Mouse (Mus musculus): Measurements from ENCODE around the gene Amz2. TPM values are rescaled to one million over a fixed set of nuclear protein-coding genes. Genes with fewer than 3 reads are reported as not detected.

The Amz2 gene
- polyA plus RNA-seq, 1 experiment from 2014 or later, result 49.1 TPM

GRCm38 (mm10) chr11:109426272-109426586, 483 bp downstream of the Amz2 start:
- H3K4me1 ChIP-seq (replicated peaks), result peaks cover 14% of the 10 kb centered on the region
- H3K9me3 ChIP-seq, result 0 out of 2 replicates have a peak, but pooled peaks cover 6% of the 10 kb centered on the region
- WGBS, result 1% methylated on average over 11 of the region's 11 CpGs
- H3K36me3 ChIP-seq, result peaks cover 29% of the 10 kb centered on the region
- ATAC-seq (ENCODE audit: low read depth), result no peak
- peak overlapping the region; percentile 68 for H3K4me2 ChIP-seq
- peak overlapping the region; percentile 67 for H3K4me3 ChIP-seq
- H3K27me3 ChIP-seq, result no peaks in the 10 kb centered on the region
- H3K9ac ChIP-seq, result peak overlapping the region; percentile 84
- peak overlapping the region; percentile 90 for H3K27ac ChIP-seq (replicated peaks)

- no peaks in the 10 kb centered on the region for H3K27me3 ChIP-seq
- 95% methylated on average over 5 of the region's 5 CpGs for WGBS
- H3K36me3 ChIP-seq, result peaks cover 35% of the 10 kb centered on the region
- no peak for ATAC-seq (ENCODE audit: low read depth)
- no peak overlapping the region for H3K27ac ChIP-seq (replicated peaks)
- peaks cover 18% of the 10 kb centered on the region for H3K4me1 ChIP-seq (replicated peaks)
- no peak overlapping the region for H3K9ac ChIP-seq
- 0 out of 2 replicates have a peak, but pooled peaks cover 1% of the 10 kb centered on the region for H3K9me3 ChIP-seq
- no peak overlapping the region; the same call in 1 of the 2 replicates for H3K4me3 ChIP-seq
- peak overlapping the region; percentile 68 for H3K4me2 ChIP-seq
Measured at GRCm38 (mm10) chr11:109427353-109427752, 1.6 kb downstream of the Amz2 start.

GRCm38 (mm10) chr11:109434233-109434798, 8.6 kb downstream of the Amz2 start:
- no peaks in the 10 kb centered on the region for H3K27me3 ChIP-seq
- H3K9me3 ChIP-seq, result no peaks in the 10 kb centered on the region
- peaks cover 79% of the 10 kb centered on the region for H3K36me3 ChIP-seq
- no peak overlapping the region for H3K4me3 ChIP-seq
- WGBS, result 95% methylated on average over 16 of the region's 16 CpGs
- H3K4me1 ChIP-seq (replicated peaks), result peaks cover 10% of the 10 kb centered on the region; the same call in 1 of the 2 replicates
- no peak overlapping the region for H3K4me2 ChIP-seq
- no peak for ATAC-seq (ENCODE audit: low read depth)
- no peak overlapping the region for H3K9ac ChIP-seq
- H3K27ac ChIP-seq (replicated peaks), result no peak overlapping the region

GRCm38 (mm10) chr11:109436889-109437288, 11.1 kb downstream of the Amz2 start:
- Histone ChIP-seq H3K4me3 (no peak overlapping the region), H3K27ac (replicated peaks) (no peak overlapping the region), H3K36me3 (peaks cover 56% of the 10 kb centered on the region), H3K9me3 (no peaks in the 10 kb centered on the region), H3K27me3 (peaks cover 8% of the 10 kb centered on the region; the same call in 1 of the 2 replicates), H3K4me1 (replicated peaks) (peaks cover 18% of the 10 kb centered on the region), H3K9ac (no peak overlapping the region), H3K4me2 (no peak overlapping the region)
- 74% methylated on average over 8 of the region's 8 CpGs for WGBS
- ATAC-seq (ENCODE audit: low read depth), result no peak

- Histone ChIP-seq H3K36me3 (peaks cover 43% of the 10 kb centered on the region), H3K4me2 (peak overlapping the region; percentile 71), H3K27me3 (peaks cover 8% of the 10 kb centered on the region; the same call in 1 of the 2 replicates), H3K9me3 (no peaks in the 10 kb centered on the region), H3K4me1 (replicated peaks) (peaks cover 18% of the 10 kb centered on the region), H3K4me3 (peak overlapping the region; percentile 42), H3K27ac (replicated peaks) (no peak overlapping the region), H3K9ac (peak overlapping the region; percentile 67)
- ATAC-seq (ENCODE audit: low read depth), result peak; percentile 69
- 7% methylated on average over 5 of the region's 5 CpGs for WGBS
Measured at GRCm38 (mm10) chr11:109439209-109439608, 13.5 kb downstream of the Amz2 start.

- Histone ChIP-seq H3K4me1 (replicated peaks) (peaks cover 18% of the 10 kb centered on the region), H3K4me3 (peak overlapping the region; percentile 42), H3K9ac (peak overlapping the region; percentile 67), H3K9me3 (no peaks in the 10 kb centered on the region), H3K27ac (replicated peaks) (peak overlapping the region; percentile 34; the same call in 1 of the 2 replicates), H3K27me3 (peaks cover 8% of the 10 kb centered on the region; the same call in 1 of the 2 replicates), H3K4me2 (peak overlapping the region; percentile 71), H3K36me3 (peaks cover 37% of the 10 kb centered on the region)
- WGBS, result 2% methylated on average over 32 of the region's 32 CpGs
- ATAC-seq (ENCODE audit: low read depth), result peak; percentile 51
Measured at GRCm38 (mm10) chr11:109439829-109440340, 14.1 kb downstream of the Amz2 start.

GRCm38 (mm10) chr11:109440641-109441040, 14.9 kb downstream of the Amz2 start:
- Histone ChIP-seq H3K4me3 (peak overlapping the region; percentile 42; the same call in 1 of the 2 replicates), H3K9ac (peak overlapping the region; percentile 67; the same call in 1 of the 2 replicates), H3K27me3 (peaks cover 8% of the 10 kb centered on the region; the same call in 1 of the 2 replicates), H3K4me2 (peak overlapping the region; percentile 71), H3K27ac (replicated peaks) (no peak overlapping the region), H3K4me1 (replicated peaks) (peaks cover 18% of the 10 kb centered on the region), H3K36me3 (peaks cover 29% of the 10 kb centered on the region), H3K9me3 (no peaks in the 10 kb centered on the region)
- WGBS, result 69% methylated on average over 4 of the region's 4 CpGs
- ATAC-seq (ENCODE audit: low read depth), result no peak

GRCm38 (mm10) chr11:109441119-109441518, 15.4 kb downstream of the Amz2 start:
- Histone ChIP-seq H3K4me2 (no peak overlapping the region), H3K36me3 (peaks cover 24% of the 10 kb centered on the region), H3K27ac (replicated peaks) (no peak overlapping the region), H3K4me3 (no peak overlapping the region), H3K4me1 (replicated peaks) (peaks cover 18% of the 10 kb centered on the region), H3K9ac (no peak overlapping the region), H3K27me3 (peaks cover 8% of the 10 kb centered on the region; the same call in 1 of the 2 replicates), H3K9me3 (no peaks in the 10 kb centered on the region)
- 65% methylated on average over 3 of the region's 3 CpGs for WGBS
- ATAC-seq (ENCODE audit: low read depth), result no peak

GRCm38 (mm10) chr11:109442166-109442730, 16.5 kb downstream of the Amz2 start:
- H3K36me3 ChIP-seq, result peaks cover 13% of the 10 kb centered on the region
- 71% methylated on average over 5 of the region's 5 CpGs for WGBS
- ATAC-seq (ENCODE audit: low read depth), result no peak
- no peak overlapping the region for H3K9ac ChIP-seq
- H3K4me3 ChIP-seq, result no peak overlapping the region
- no peak overlapping the region for H3K27ac ChIP-seq (replicated peaks)
- peaks cover 8% of the 10 kb centered on the region; the same call in 1 of the 2 replicates for H3K27me3 ChIP-seq
- H3K4me1 ChIP-seq (replicated peaks), result peaks cover 18% of the 10 kb centered on the region
- H3K9me3 ChIP-seq, result no peaks in the 10 kb centered on the region
- H3K4me2 ChIP-seq, result no peak overlapping the region

GRCm38 (mm10) chr11:109443468-109444263, 17.9 kb downstream of the Amz2 start:
- 91% methylated on average over 8 of the region's 8 CpGs for WGBS
- no peak for ATAC-seq (ENCODE audit: low read depth)
- no peak overlapping the region for H3K27ac ChIP-seq (replicated peaks)

GRCm38 (mm10) chr11:109444600-109444999, 18.9 kb downstream of the Amz2 start:
- WGBS, result 54% methylated on average over 7 of the region's 7 CpGs
- Histone ChIP-seq H3K9ac (no peak overlapping the region), H3K4me1 (replicated peaks) (peaks cover 12% of the 10 kb centered on the region), H3K4me2 (no peak overlapping the region), H3K4me3 (no peak overlapping the region), H3K27ac (replicated peaks) (no peak overlapping the region), H3K36me3 (no peaks in the 10 kb centered on the region), H3K9me3 (no peaks in the 10 kb centered on the region), H3K27me3 (peaks cover 8% of the 10 kb centered on the region; the same call in 1 of the 2 replicates)
- no peak for ATAC-seq (ENCODE audit: low read depth)

More at GRCm38 (mm10) chr11:109443468-109444263, 17.9 kb downstream of the Amz2 start:
- H3K4me1 ChIP-seq (replicated peaks), result peaks cover 18% of the 10 kb centered on the region
- H3K4me2 ChIP-seq, result no peak overlapping the region
- no peaks in the 10 kb centered on the region for H3K9me3 ChIP-seq
- H3K36me3 ChIP-seq, result no peaks in the 10 kb centered on the region
- peaks cover 8% of the 10 kb centered on the region; the same call in 1 of the 2 replicates for H3K27me3 ChIP-seq
- no peak overlapping the region for H3K4me3 ChIP-seq
- no peak overlapping the region for H3K9ac ChIP-seq
